Mouse (Mus musculus) ZHBTc4 (cell line): ENCODE results near the gene Rbp7.
"Not testable (repeated sequence)": the region's sequence is repeated elsewhere in the genome, so short reads cannot be mapped to it uniquely, and the experiment has no call there.

Source experiments
- DNase-seq: peaks from one replicate; pipeline ENCODE4 v3.0.0-alpha.2; 2011; ENCODE audit warnings: low read depth, low spot score

The Rbp7 gene

GRCm38 (mm10) chr4:149457163-149457562 is 2.4 kb upstream of the Rbp7 start:
- DNase-seq, result not testable (repeated sequence)

- no peak for DNase-seq
These were observed 515 bp downstream of the Rbp7 start for GRCm38 (mm10) chr4:149454263-149454662.

- peak; percentile 85 for DNase-seq
These were observed 1.1 kb downstream of the Rbp7 start for GRCm38 (mm10) chr4:149453656-149454055.

- DNase-seq, result peak; percentile 62
These were observed 4.1 kb downstream of the Rbp7 start for GRCm38 (mm10) chr4:149450636-149451035.

- DNase-seq, result peak; percentile 72
These were observed 8.5 kb downstream of the Rbp7 start for GRCm38 (mm10) chr4:149446309-149446708.

- peak; percentile 87 for DNase-seq
These were observed 8.9 kb downstream of the Rbp7 start for GRCm38 (mm10) chr4:149445868-149446267.

GRCm38 (mm10) chr4:149444964-149445701 is 9.6 kb downstream of the Rbp7 start:
- peak; percentile 93 for DNase-seq

- no peak for DNase-seq
These were observed 10.3 kb downstream of the Rbp7 start for GRCm38 (mm10) chr4:149444465-149444864.

- DNase-seq, result no peak
These were observed 12.3 kb downstream of the Rbp7 start for GRCm38 (mm10) chr4:149442436-149442835.

- no peak for DNase-seq
These were observed 14.2 kb downstream of the Rbp7 start for GRCm38 (mm10) chr4:149440576-149440975.

GRCm38 (mm10) chr4:149431887-149432286 is 22.9 kb downstream of the Rbp7 start:
- DNase-seq, result not testable (repeated sequence)

- no peak for DNase-seq
These were observed 25.2 kb downstream of the Rbp7 start for GRCm38 (mm10) chr4:149429592-149429991.

- DNase-seq, result peak; percentile 100
These were observed 28.2 kb downstream of the Rbp7 start, which contains the start of gene Ube4b for GRCm38 (mm10) chr4:149426325-149427199. Ube4b (minus strand) TSS chr4:149426749.

GRCm38 (mm10) chr4:149425801-149426292 is 28.9 kb downstream of the Rbp7 start:
- DNase-seq, result no peak

- DNase-seq, result no peak
These were observed 30.0 kb downstream of the Rbp7 start for GRCm38 (mm10) chr4:149424755-149425154.

- DNase-seq, result no peak
These were observed 36.9 kb downstream of the Rbp7 start for GRCm38 (mm10) chr4:149417854-149418365.

GRCm38 (mm10) chr4:149416986-149417385 is 37.8 kb downstream of the Rbp7 start:
- DNase-seq, result no peak

GRCm38 (mm10) chr4:149416417-149416816 is 38.4 kb downstream of the Rbp7 start:
- no peak for DNase-seq

- DNase-seq, result no peak
These were observed 39.1 kb downstream of the Rbp7 start for GRCm38 (mm10) chr4:149415651-149416169.

- DNase-seq, result no peak
These were observed 40.5 kb downstream of the Rbp7 start for GRCm38 (mm10) chr4:149414259-149414658.

GRCm38 (mm10) chr4:149409759-149410158 is 45.0 kb downstream of the Rbp7 start:
- DNase-seq, result no peak

- DNase-seq, result no peak
These were observed 46.4 kb downstream of the Rbp7 start for GRCm38 (mm10) chr4:149408331-149408730.
